Mouse (Mus musculus) thymus, postnatal 4 days (tissue): Measurements from ENCODE around the gene Gm20388.
A peak's percentile ranks its signal among the peaks of the same experiment; 100 is the strongest.

Source experiments
- DNase-seq: peaks from one replicate; pipeline ENCODE4 v3.0.0; 2021

Gm20388 gene

GRCm38 (mm10) chr8:122006688-122007484, 2096.2 kb downstream of the Gm20388 start:
- no peak for DNase-seq

DNA sequence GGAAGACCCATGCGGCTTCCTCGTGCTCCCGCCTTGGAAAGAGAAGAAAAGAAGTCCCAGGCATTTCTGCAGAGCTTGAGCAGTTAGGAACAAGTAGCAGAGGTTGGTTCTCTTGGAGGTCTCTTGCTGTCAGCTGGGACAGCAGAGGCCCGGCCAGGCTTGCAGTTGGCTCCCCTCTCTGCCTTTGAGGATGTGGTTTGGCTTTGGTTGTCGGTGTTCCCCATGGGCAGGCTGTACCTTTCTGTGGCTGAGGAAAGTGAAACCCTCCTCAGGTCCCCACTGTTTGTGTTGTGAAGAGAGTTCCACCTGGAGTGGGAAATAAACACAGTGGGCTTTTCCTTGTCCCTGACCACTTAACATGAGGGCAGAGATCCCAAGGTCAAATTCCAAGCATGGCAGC, 2097.8 kb downstream of the Gm20388 start:
- DNase-seq = no peak

DNA sequence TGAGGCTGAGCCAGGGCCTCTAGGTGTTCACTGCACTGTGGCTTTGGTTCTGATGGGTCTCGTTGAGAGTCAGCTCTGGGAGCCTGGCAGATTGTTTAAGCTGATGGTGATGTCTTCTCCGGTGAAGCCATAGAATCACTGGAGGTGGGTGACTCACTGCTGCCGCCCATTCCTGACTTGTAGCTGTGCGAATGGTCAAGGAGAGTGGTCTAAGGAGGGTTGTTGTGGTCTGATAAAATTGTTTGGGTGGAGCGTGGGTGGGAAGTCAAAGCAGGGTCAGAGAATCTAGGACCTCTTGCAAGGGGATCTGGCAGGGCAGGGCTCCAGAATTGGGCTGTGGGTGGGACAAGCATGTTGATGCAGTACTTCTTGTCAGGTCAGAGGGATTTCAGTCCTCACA, 2100.0 kb downstream of the Gm20388 start:
- DNase-seq = no peak

GRCm38 (mm10) chr8:122011066-122011588, 2100.5 kb downstream of the Gm20388 start:
- peak; percentile 32 for DNase-seq

DNA sequence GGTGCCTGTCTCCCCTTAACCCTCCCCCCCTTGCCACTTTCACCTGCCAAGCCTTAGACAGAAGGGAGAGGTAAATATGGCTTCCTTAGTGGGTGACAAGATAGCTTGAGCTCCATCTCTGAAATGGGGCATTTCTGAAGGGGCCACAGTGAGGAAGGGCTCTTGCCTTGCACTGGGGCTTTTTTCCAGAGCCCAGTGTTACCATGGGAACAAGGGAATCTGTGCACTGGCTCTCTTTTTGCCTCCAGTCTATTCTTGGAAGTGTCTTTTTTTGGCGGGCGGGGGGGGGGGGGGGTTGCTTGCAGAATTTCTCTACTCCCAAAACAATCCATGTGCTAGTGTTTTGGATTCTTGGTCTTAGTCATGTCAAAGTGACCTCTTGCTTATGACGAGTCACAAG, 2104.0 kb downstream of the Gm20388 start:
- no peak for DNase-seq

DNA sequence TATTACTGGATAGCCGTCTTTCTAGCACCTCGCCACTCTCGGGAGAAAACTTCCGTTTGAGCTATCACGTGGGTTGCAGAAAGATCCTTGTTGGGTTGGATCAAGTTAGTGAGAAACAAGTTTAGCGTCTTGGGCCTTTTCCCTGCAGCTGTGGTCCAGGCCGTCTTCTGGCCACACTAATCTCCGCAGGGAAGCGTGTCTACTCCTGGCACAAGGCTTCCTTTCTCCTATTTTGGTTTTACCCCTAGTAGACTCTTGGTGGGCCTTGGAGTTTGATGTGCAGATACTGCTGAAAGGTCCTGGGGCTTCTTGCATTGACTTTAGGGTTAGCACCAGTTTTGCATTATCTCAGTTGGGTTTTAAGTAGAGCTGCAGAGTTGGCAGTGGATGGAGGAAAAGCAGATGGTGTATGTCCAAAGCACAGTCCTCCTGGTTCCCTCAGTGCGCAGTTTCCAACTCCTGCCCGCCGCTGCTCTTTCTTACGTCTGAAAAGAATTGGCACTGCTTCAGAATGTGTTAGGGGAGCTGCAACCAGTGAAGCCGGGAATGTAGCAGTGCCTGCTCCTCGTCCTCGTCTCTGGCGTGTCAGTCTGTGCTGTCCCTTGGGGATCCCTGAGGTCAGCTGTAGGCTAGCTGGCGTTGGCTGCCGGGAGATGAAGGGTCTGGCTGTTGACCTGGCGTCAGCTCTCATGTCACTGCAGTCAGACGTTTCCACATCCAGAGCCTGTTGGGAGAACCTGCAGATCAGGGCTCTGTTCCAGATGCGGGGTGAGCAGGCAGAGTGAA, 2107.6 kb downstream of the Gm20388 start:
- no peak for DNase-seq

DNA sequence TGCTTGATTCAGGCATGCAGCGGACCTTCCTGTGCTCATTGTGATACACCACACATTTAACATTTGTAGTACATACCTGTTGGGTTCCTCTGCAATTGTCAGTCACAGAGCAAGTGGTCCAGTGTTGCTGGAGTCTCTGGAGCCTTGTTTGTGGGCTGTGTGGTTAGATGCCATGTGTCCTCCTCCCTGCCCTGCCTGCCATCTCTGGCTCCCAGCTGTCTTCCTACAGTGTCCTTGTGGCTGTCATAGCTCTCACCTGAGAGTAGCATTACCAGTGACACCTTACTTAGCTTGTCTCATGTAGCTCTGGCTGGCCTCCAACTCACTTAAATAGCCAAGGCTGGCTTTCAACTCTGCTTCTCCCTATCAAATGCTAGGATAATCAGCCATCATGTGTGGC, 2108.5 kb downstream of the Gm20388 start:
- DNase-seq = no peak

DNA sequence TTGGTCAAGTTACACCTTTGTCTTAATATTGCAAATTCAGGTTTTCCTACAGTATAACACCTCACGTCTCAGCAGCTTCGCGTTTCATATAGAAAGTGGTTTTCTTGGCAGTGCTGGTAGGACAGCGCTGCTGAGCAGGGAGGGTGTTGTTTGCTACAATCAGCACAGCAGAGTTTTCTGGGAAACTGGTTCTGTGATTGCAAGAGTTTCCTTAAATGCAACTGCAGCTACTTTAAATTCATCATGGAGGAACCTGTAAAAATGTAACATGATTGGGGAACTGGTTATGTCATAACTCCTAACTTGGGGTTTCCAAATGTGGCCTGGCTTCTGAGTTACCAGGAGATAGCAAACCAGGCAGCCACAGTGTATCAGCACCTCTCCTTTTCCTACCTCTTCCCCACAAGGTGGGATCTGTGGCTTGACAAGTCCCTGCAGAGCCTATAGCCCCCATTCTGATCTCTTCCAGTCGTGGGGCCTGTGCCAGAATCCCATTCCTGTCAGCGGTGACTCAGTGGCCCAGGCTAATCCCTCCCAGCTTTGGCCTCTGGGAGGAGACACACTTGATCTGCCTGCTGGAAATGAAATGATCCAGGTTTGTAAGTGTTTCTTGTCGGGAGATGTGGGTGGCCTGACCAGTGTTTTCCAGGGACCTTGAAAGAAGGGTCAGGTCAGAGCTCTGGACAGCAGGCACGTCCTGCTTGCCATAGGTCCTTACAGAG, 2109.6 kb downstream of the Gm20388 start:
- no peak for DNase-seq

- no peak for DNase-seq
Observed at GRCm38 (mm10) chr8:122021725-122022124, 2111.1 kb downstream of the Gm20388 start.

DNA sequence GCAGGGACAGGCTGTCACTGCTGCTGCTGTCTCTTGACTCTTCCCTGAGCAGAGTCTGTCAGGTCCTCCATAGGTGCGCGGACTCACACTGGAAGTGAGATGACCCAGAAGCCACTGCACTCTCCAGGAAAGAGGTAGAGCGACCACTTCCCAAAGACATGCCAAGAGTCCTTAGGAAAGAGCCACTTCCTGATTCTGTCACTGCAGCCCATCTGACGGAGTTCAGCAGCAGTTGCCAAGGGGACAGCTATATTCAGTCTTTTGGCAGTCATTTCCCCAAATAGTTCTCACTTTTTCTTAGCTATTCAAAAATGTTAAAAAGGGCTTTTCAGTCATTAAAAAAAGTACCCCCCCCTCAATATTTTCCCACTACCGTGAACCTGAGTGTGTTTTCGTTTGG, 2111.6 kb downstream of the Gm20388 start:
- no peak for DNase-seq

- DNase-seq = no peak
Observed at GRCm38 (mm10) chr8:122022705-122023104, 2112.1 kb downstream of the Gm20388 start.

- no peak for DNase-seq
Observed at GRCm38 (mm10) chr8:122025546-122025945, 2114.9 kb downstream of the Gm20388 start.

DNA sequence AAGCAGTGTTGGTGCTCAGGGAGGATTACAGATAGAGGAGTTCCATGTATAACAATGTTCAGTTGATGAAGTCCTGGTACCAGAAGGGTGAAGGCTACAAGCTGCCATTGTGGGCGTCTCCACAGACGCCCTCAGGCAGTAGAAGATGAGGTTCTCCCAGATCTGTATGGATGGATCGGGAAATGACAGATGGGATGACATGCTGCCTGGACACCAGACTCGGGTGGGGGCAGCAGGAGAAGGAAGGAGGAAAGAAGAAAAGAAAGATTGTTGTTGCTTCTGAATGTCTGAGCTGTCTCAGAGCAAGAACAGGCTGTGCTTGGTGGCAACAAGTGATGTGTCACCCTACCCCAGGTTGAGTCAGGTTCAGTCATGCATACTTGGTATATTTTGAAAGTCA, 2117.5 kb downstream of the Gm20388 start:
- no peak for DNase-seq

DNA sequence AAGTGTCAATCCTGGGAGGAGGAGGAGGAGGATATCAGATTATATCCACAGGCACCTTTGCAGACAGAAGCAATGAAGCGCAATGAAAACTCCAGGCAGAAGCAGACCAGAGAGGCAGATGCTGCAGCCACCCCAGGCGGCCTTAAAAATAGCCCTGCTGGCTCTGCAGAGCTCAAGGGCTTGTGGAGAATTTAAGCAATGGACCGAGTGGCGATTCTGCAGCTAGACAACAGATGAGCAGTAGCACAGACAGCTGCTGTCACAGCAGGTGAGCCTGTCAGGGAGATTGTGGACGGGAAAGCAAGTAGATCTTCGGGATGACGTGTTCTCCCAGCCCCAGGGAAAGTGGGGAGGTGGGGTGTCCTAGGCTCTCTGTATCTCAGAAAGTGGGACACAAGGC, 2120.3 kb downstream of the Gm20388 start:
- DNase-seq = no peak

DNA sequence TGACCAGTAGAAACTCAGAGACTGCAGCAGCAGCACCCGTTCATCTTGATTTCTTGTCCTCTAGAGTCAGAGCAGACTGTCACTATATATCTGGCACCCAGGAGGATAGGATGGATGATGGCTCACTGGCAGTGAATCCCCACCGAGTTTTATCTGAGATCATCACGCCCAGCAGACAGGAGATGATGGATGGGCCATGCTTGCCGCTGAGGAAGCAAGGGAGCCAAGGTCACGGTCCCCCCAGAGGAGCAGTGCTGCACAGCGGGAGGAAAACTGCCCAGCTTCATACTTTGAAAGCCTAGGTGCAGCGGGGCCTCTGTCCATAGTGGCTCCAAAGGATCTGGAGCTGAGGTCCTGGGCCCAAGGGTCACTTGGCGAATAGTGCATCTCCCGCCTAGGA, 2122.1 kb downstream of the Gm20388 start:
- DNase-seq = no peak

GRCm38 (mm10) chr8:122035543-122035942, 2124.9 kb downstream of the Gm20388 start:
- DNase-seq = no peak

DNA sequence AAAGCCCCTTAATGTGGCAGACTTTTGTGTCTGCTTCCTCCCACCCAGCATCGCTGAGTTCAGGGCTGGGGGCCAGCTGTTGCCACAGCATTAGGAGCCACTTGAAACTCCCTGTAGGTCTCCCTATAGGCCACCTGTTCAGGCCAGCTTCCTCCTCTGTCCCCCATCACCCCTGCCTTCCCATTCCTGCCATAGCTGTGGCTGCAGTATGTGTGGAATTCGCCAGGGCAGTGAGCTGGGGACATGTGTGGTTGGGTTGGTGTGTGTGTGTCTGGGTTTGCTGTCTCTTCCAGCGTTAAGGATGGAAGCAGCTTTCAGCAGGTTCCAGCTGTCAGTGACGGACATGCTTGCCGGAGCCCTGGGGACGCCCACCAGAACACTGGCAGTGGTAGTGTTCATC, 2125.7 kb downstream of the Gm20388 start:
- DNase-seq = no peak

- no peak for DNase-seq
Observed at GRCm38 (mm10) chr8:122037279-122037678, 2126.6 kb downstream of the Gm20388 start.

DNA sequence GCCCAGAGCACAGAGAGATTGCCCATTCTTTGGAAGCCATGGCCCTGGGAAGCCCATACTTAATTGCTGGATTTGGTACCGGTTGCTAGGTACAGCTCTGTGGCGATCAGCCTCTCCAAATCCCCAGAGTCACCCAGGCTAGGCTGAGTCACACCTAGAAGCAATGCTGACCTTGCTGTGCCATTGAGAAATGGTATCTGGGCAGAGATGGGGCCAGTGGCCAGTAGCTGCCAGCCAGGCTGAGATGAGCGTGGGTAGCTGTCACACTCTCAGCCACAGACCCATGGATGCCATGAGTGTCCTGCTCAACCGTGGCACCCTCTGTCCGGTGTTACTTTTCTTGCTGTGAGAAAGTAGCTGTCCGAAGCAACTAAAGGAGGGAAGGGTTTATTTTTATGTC, 2127.4 kb downstream of the Gm20388 start:
- DNase-seq = no peak

DNA sequence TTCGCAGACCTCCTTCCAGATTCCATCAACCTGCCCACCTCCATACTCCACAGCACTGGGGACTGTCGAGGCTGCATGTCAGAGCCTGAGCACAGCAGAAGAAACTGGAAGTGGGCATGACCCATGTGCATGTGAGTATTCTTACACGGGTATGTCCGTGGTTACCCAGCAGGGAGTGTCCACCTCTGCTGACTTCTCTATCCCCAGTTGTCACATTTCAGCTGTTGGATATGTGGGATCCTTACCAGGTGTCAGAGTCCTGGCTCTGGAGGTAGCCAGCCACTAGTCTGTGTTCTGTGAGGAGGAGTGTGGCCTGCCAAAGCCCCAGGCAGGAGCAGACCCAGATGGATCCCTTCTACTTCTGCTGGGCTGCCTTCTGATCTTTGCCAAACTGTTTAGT, 2128.8 kb downstream of the Gm20388 start:
- no peak for DNase-seq

DNA sequence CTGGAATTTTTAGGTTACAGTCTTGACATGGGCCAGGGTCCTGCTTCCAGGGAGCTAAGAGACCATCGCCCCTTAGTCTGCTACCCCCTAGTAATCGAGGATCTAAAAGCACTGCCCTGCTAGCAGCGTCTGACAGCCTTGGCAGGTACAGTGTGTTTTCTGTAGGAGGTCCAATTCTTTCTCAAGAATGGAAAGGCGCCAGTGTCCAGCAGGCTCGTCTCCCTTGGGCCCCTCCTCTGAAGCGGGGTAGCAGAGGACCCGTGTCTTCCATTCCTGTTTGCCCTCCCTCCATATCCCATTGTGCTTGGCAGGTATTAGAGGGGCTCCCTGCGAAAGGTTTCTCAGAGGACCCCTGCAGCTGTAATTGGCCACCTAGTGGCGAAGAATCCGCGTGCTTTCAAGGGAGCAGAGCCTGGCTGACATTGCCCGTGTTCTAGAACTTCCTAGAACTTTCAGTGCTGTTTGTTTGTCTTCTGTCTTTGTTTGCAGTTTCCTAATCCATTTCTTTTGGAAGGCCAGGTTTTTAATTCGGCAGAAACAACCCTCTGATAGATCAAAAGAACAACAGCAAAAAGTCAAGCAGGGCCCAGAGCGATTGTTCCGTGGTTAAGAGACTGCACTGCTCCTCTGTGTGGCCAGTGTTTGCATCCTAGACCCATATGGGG, 2136.7 kb downstream of the Gm20388 start:
- peak; percentile 31 for DNase-seq

DNA sequence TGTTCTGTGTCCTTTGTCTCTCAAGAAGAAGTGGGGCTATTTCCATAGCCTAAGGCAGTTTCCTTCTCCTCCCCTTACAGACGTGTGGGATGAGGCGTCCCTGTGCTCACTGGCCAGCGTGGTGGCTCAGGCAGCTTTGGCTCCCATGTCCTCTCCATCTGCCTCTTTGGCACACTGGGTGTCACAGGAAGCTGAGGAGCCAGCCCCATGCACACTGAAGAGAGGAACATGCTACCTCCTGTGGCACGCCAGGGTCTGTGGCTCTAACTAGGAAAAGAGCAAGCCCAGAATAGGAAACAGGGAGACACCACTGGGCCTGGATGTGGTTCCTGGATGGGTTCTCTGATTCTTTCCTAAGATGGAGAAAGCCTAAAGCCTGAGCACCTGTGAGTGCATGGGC, 2138.6 kb downstream of the Gm20388 start:
- DNase-seq = no peak

DNA sequence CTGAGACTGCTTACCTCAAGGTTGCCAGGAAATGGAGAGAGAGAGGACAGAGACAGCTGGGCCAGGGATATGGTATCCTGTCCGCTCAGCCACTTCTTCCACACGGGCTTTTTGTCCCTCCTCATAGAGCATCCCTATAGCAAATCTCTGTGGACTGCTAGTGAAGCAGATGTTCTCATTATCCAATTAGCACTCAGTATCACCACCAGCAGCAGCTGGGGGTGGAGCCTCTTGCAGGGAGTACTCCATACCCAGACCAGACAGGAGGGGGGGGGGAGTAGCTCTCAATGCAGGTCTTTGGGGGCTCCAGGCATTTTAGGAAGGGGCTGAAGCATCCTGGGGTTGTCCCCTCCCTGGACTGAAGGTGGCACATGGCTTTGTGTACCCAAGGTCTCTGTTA, 2139.3 kb downstream of the Gm20388 start:
- no peak for DNase-seq
